Mouse (Mus musculus): ENCODE results near the gene Thada. TPM values are rescaled to one million over a fixed set of nuclear protein-coding genes. Genes with fewer than 3 reads are reported as not detected.

The Thada gene
- total and polyA plus RNA-seq, 3 experiments, result 17.3 to 26.7 (median 22.2) TPM

GRCm38 (mm10) chr17:84217696-84218095, 248.3 kb downstream of the Thada start:
- no peak overlapping the region for H3K4me2 ChIP-seq (ENCODE audit: insufficient read depth, low read depth, poor library complexity, severe bottlenecking)
- H3K27ac ChIP-seq (ENCODE audit: insufficient read depth, low read depth), result no peak overlapping the region
- H3K9me3 ChIP-seq (replicated peaks; ENCODE audit: low read length), result no peaks in the 10 kb centered on the region
- dilution Hi-C loops (cut with MboI; ENCODE audit: extremely low pct_ligation_motif_present, extremely low pct_unique_long_range_greater_than_20kb, low sequenced_read_pairs) (no loop called here), in situ Hi-C loops (cut with MboI; ENCODE audit: low pct_ligation_motif_present, low pct_unique_long_range_greater_than_20kb, low sequenced_read_pairs) (no loop called here)
- peaks cover 0 to 8% of the 10 kb centered on the region in 2 experiments; a peak in 2 of 4 replicates for H3K4me1 ChIP-seq (ENCODE audit: control insufficient read depth in 1 of 2, insufficient read depth in 2 of 2)
- no peaks in the 10 kb centered on the region for H3K27me3 ChIP-seq (replicated peaks)
- no peak for DNase-seq (ENCODE audit: extremely low read depth)
- H3K36me3 ChIP-seq (replicated peaks in 1 of 2; ENCODE audit: control insufficient read depth in 1 of 2, insufficient read depth in 1 of 2, low read length in 1 of 2), result peaks cover 36 to 84% of the 10 kb centered on the region in 2 experiments
- no peak for TF ChIP-seq POLR2AphosphoS2 (IDR thresholded peaks at IDR 0.05; ENCODE audit: low read depth, low read length)
- no peak for TF ChIP-seq CHD2 (IDR thresholded peaks at IDR 0.05; ENCODE audit: low read length)
- no peak for TF ChIP-seq CHD1 (IDR thresholded peaks at IDR 0.05; ENCODE audit: low read depth, low read length)
- TF ChIP-seq ELF1 (IDR thresholded peaks at IDR 0.05; ENCODE audit: low read depth, low read length), result no peak
- TF ChIP-seq USF2 (conservative IDR thresholded peaks at IDR 0.05; ENCODE audit: low read depth, low read length), result no peak
- no peak for TF ChIP-seq SMC3 (IDR thresholded peaks at IDR 0.05; ENCODE audit: low read depth, low read length)
- no peak overlapping the region for H3K9ac ChIP-seq (ENCODE audit: insufficient read depth, low read depth)
- no peak overlapping the region for H3K4me3 ChIP-seq (replicated peaks in 1 of 3; ENCODE audit: low read depth in 2 of 3, low read length in 2 of 3, poor library complexity in 1 of 3)
- no peaks in the 10 kb centered on the region for H3K79me2 ChIP-seq (replicated peaks; ENCODE audit: control insufficient read depth, extremely low read depth, insufficient read depth, poor library complexity, severe bottlenecking)

GRCm38 (mm10) chr17:84215264-84215960, 250.6 kb downstream of the Thada start:
- no peak for DNase-seq (ENCODE audit: extremely low read depth)
- H3K4me3 ChIP-seq (replicated peaks in 1 of 3; ENCODE audit: low read depth in 2 of 3, low read length in 2 of 3, poor library complexity in 1 of 3), result no peak overlapping the region
- H3K4me1 ChIP-seq (ENCODE audit: control insufficient read depth in 1 of 2, insufficient read depth in 2 of 2), result peaks cover 0 to 8% of the 10 kb centered on the region in 2 experiments; a peak in 2 of 4 replicates
- in situ Hi-C loops (cut with MboI; ENCODE audit: low pct_ligation_motif_present, low pct_unique_long_range_greater_than_20kb, low sequenced_read_pairs) (no loop called here), dilution Hi-C loops (cut with MboI; ENCODE audit: extremely low pct_ligation_motif_present, extremely low pct_unique_long_range_greater_than_20kb, low sequenced_read_pairs) (no loop called here)
- H3K27ac ChIP-seq (ENCODE audit: insufficient read depth, low read depth), result no peak overlapping the region
- peaks cover 27 to 85% of the 10 kb centered on the region in 2 experiments for H3K36me3 ChIP-seq (replicated peaks in 1 of 2; ENCODE audit: control insufficient read depth in 1 of 2, insufficient read depth in 1 of 2, low read length in 1 of 2)
- H3K9me3 ChIP-seq (replicated peaks; ENCODE audit: low read length), result no peaks in the 10 kb centered on the region
- H3K4me2 ChIP-seq (ENCODE audit: insufficient read depth, low read depth, poor library complexity, severe bottlenecking), result no peak overlapping the region
- no peaks in the 10 kb centered on the region for H3K27me3 ChIP-seq (replicated peaks)
- no peaks in the 10 kb centered on the region for H3K79me2 ChIP-seq (replicated peaks; ENCODE audit: control insufficient read depth, extremely low read depth, insufficient read depth, poor library complexity, severe bottlenecking)
- H3K9ac ChIP-seq (ENCODE audit: insufficient read depth, low read depth), result no peak overlapping the region
- TF ChIP-seq CTCF (conservative IDR thresholded peaks at IDR 0.05 in 1 of 2, IDR thresholded peaks at IDR 0.05 in 1 of 2; ENCODE audit: low read depth in 2 of 2, low read length in 2 of 2) (no peak), MXI1 (IDR thresholded peaks at IDR 0.05; ENCODE audit: low read depth, low read length) (no peak), MYC (IDR thresholded peaks at IDR 0.05; ENCODE audit: low read depth, low read length) (no peak), HCFC1 (IDR thresholded peaks at IDR 0.05; ENCODE audit: low read depth, low read length) (no peak), ZKSCAN1 (IDR thresholded peaks at IDR 0.05; ENCODE audit: borderline replicate concordance, low read depth, low read length) (no peak), JUN (IDR thresholded peaks at IDR 0.05; ENCODE audit: insufficient read depth, low read depth, low read length) (no peak), SMC3 (IDR thresholded peaks at IDR 0.05; ENCODE audit: low read depth, low read length) (no peak)

GRCm38 (mm10) chr17:84213464-84213863, 252.5 kb downstream of the Thada start:
- H3K79me2 ChIP-seq (replicated peaks; ENCODE audit: control insufficient read depth, extremely low read depth, insufficient read depth, poor library complexity, severe bottlenecking), result no peaks in the 10 kb centered on the region
- TF ChIP-seq HCFC1 (IDR thresholded peaks at IDR 0.05; ENCODE audit: low read depth, low read length) (no peak), JUND (conservative IDR thresholded peaks at IDR 0.05; ENCODE audit: low read depth, low read length) (no peak), UBTF (IDR thresholded peaks at IDR 0.05; ENCODE audit: low read depth, low read length) (no peak), POLR2A (IDR thresholded peaks at IDR 0.05; ENCODE audit: low read depth, low read length) (no peak), GABPA (IDR thresholded peaks at IDR 0.05; ENCODE audit: insufficient replicate concordance, low read depth, low read length) (no peak), E2F4 (IDR thresholded peaks at IDR 0.05; ENCODE audit: insufficient replicate concordance, low read depth, low read length) (no peak), IRF4 (IDR thresholded peaks at IDR 0.05; ENCODE audit: low read depth, low read length) (no peak), MYC (IDR thresholded peaks at IDR 0.05; ENCODE audit: low read depth, low read length) (no peak), RCOR1 (conservative IDR thresholded peaks at IDR 0.05; ENCODE audit: low read depth, low read length) (no peak), SMC3 (IDR thresholded peaks at IDR 0.05; ENCODE audit: low read depth, low read length) (no peak), USF2 (conservative IDR thresholded peaks at IDR 0.05; ENCODE audit: low read depth, low read length) (no peak), ZMIZ1 (IDR thresholded peaks at IDR 0.05; ENCODE audit: low read depth, low read length) (no peak), MAFK (IDR thresholded peaks at IDR 0.05; ENCODE audit: insufficient replicate concordance, low read length) (no peak), CHD1 (IDR thresholded peaks at IDR 0.05; ENCODE audit: low read depth, low read length) (no peak), ZNF384 (IDR thresholded peaks at IDR 0.05; ENCODE audit: low read depth, low read length) (no peak), USF1 (IDR thresholded peaks at IDR 0.05; ENCODE audit: low read depth, low read length) (no peak)
- no peak overlapping the region for H3K27ac ChIP-seq (ENCODE audit: insufficient read depth, low read depth)
- no peak for DNase-seq (ENCODE audit: extremely low read depth)
- dilution Hi-C loops (cut with MboI; ENCODE audit: extremely low pct_ligation_motif_present, extremely low pct_unique_long_range_greater_than_20kb, low sequenced_read_pairs) (no loop called here), in situ Hi-C loops (cut with MboI; ENCODE audit: low pct_ligation_motif_present, low pct_unique_long_range_greater_than_20kb, low sequenced_read_pairs) (no loop called here)
- H3K9ac ChIP-seq (ENCODE audit: insufficient read depth, low read depth), result no peak overlapping the region
- no peaks in the 10 kb centered on the region for H3K27me3 ChIP-seq (replicated peaks)
- H3K4me2 ChIP-seq (ENCODE audit: insufficient read depth, low read depth, poor library complexity, severe bottlenecking), result no peak overlapping the region
- H3K4me3 ChIP-seq (replicated peaks in 1 of 3; ENCODE audit: low read depth in 2 of 3, low read length in 2 of 3, poor library complexity in 1 of 3), result no peak overlapping the region
- H3K9me3 ChIP-seq (replicated peaks; ENCODE audit: low read length), result no peaks in the 10 kb centered on the region
- H3K36me3 ChIP-seq (replicated peaks in 1 of 2; ENCODE audit: control insufficient read depth in 1 of 2, insufficient read depth in 1 of 2, low read length in 1 of 2), result peaks cover 13 to 83% of the 10 kb centered on the region in 2 experiments
- peaks cover 0 to 3% of the 10 kb centered on the region in 2 experiments; a peak in 2 of 4 replicates for H3K4me1 ChIP-seq (ENCODE audit: control insufficient read depth in 1 of 2, insufficient read depth in 2 of 2)

All from CH12.LX (cell line).